Mouse (Mus musculus): ENCODE measurements around the gene Ccdc171.

GRCm38 (mm10) chr4:83846304-83846703 is 321.0 kb downstream of the Ccdc171 start:
- TF ChIP-seq EP300 (IDR thresholded peaks at IDR 0.05; ENCODE audit: insufficient read depth, low read depth, low read length): no peak
- no peak for TF ChIP-seq POLR2A (IDR thresholded peaks at IDR 0.05; ENCODE audit: insufficient read depth, low read depth, low read length)
- no peak for TF ChIP-seq CTCF (IDR thresholded peaks at IDR 0.05)

All from heart, adult 2 months (tissue).